Mouse (Mus musculus) heart, embryonic 10.5 days (tissue): ENCODE data around the gene Fhad1. TPM values are rescaled to one million over a fixed set of nuclear protein-coding genes. Genes with fewer than 3 reads are reported as not detected.

ENCODE experiments used
- DNase-seq: peaks from one replicate; pipeline ENCODE4 v3.0.0-alpha.2; 2017; ENCODE audit warnings: low spot score
- H3K27ac ChIP-seq: fragments of 300-500 bp; sonication (generic); 2 replicates; pipeline ENCODE4 v1.5.1; 2016; ENCODE audit warnings: mild to moderate bottlenecking
- H3K27me3 ChIP-seq: fragments of 300-500 bp; sonication (generic); 2 replicates; pipeline ENCODE4 v1.6.1; 2016; ENCODE audit warnings: mild to moderate bottlenecking; ENCODE audit not compliant: poor library complexity, insufficient read depth, severe bottlenecking
- H3K36me3 ChIP-seq: fragments of 300-500 bp; sonication (generic); 2 replicates; pipeline ENCODE4 v1.6.1; 2016; ENCODE audit warnings: mild to moderate bottlenecking, moderate library complexity
- H3K4me1 ChIP-seq: fragments of 300-500 bp; sonication (generic); 2 replicates; pipeline ENCODE4 v1.6.1; 2016; ENCODE audit warnings: mild to moderate bottlenecking
- H3K4me3 ChIP-seq: fragments of 300-500 bp; sonication (generic); 2 replicates; pipeline ENCODE4 v1.5.1; 2016; ENCODE audit warnings: mild to moderate bottlenecking, moderate library complexity
- H3K9me3 ChIP-seq: fragments of 300-500 bp; sonication (generic); 2 replicates; pipeline ENCODE4 v1.6.1; 2016; ENCODE audit warnings: mild to moderate bottlenecking, moderate library complexity
- WGBS: fragments of 180-500 bp; shearing (Covaris S2); methylation state at CpG from one replicate; pipeline ENCODE4 v1.1.7; 2016; 5-methylcytosine and 5-hydroxymethylcytosine counted together
- polyA plus RNA-seq: library from polyadenylated mRNA; unstranded; fragments of >200 nt; fragmentation: Nextera tagmentation; extraction: Ambion mirVana; gene quantifications from 2 replicates; pipeline ENCODE4 v1.2.1, GENCODE M21; 2016

The Fhad1 gene
- polyA plus RNA-seq, 1 experiment from 2014 or later = 3.4 TPM

DNA sequence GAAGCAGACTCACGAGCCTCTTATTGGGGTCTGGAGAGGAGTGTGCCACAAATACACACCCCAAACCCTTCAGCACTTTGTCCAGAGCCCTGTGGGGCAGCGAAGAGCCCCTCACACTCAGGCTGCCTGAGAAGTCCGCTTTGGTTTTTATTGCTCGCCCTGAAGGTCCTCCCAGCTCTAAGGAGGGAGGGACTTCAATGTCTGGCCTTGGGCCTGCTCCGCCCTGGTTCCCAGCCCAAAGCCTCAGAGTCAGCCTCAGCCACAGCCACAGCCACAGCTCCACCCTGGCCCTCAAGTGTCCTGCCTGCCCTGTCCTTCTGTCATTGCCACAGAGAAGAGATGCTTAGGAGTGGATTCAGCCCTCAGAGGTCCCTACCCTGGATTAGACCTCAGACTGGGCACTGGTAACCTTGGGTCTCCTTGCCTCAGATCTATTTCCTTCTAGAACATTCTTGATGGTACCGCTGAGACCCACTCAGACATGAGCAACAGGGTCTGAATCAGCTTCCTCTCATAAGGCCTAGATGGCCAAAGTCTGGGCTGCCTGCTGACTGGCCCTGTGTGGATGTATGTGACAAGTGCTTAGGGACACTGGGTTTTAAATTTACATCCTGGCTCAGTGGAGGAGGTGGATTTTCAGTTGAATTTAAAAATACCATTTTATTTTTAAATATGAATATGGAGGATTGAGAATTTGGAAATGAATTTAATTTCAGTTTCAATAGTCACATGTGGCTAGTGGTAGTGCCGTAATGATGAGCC lies 56.1 kb downstream of the Fhad1 start:
- 59% methylated on average over 7 of the region's 7 CpGs for WGBS
- peaks cover 5% of the 10 kb centered on the region; the same call in 1 of the 2 replicates for H3K36me3 ChIP-seq
- H3K4me3 ChIP-seq = no peak overlapping the region
- no peak for DNase-seq
- peak overlapping the region; percentile 59 for H3K27ac ChIP-seq
- no peaks in the 10 kb centered on the region for H3K27me3 ChIP-seq
- H3K4me1 ChIP-seq = peaks cover 43% of the 10 kb centered on the region
- H3K9me3 ChIP-seq = 0 out of 2 replicates have a peak, but pooled peaks cover 4% of the 10 kb centered on the region

DNA sequence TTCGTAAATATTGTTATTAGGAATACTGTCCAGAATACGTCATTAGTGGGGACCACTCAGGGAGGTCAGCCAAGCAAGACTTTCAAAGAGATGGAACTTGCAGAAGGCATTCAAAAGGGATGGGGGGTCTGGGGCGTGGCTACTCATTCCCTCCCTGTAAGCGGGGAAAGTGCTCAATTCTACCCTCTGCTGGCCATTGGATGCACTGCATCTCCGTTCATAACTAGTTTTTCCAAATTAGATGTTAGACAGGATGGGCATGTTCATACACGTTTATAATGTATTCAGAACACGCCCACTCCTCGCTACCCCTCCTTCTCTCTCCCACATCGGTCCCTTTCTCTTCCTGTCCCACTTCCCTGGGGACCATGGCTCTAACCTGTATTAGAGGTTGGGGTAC lies 56.7 kb downstream of the Fhad1 start:
- H3K27ac ChIP-seq = peak overlapping the region; percentile 59
- peaks cover 44% of the 10 kb centered on the region for H3K4me1 ChIP-seq
- peaks cover 5% of the 10 kb centered on the region; the same call in 1 of the 2 replicates for H3K36me3 ChIP-seq
- H3K9me3 ChIP-seq = 0 out of 2 replicates have a peak, but pooled peaks cover 4% of the 10 kb centered on the region
- no peak for DNase-seq
- 9% methylated on average over 9 of the region's 9 CpGs for WGBS
- H3K27me3 ChIP-seq = no peaks in the 10 kb centered on the region
- H3K4me3 ChIP-seq = no peak overlapping the region

DNA sequence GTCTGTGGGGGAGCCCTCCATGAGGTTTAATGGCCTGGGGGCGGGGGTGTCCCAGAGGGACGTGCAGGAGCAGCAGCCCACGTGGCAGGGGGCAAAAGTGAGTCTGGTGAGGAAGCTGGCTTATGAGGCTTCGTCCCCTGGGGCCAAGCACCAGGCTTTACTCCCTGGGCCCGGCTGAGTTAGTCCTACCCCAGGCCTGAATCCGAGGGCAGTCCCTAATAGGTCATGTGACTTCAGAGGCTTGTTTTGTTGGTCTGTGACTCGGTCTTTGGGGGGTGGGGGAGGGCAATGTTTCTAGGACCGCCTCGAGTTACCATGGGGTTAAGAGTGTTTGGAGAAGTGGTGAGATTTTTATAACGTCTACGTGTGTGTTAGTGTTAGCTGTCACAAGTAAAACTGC lies 57.1 kb downstream of the Fhad1 start:
- Histone ChIP-seq H3K4me3 (no peak overlapping the region), H3K27me3 (no peaks in the 10 kb centered on the region), H3K4me1 (peaks cover 44% of the 10 kb centered on the region), H3K36me3 (peaks cover 5% of the 10 kb centered on the region; the same call in 1 of the 2 replicates), H3K9me3 (0 out of 2 replicates have a peak, but pooled peaks cover 4% of the 10 kb centered on the region), H3K27ac (peak overlapping the region; percentile 36; the same call in 1 of the 2 replicates)
- 49% methylated on average over 11 of the region's 11 CpGs for WGBS
- no peak for DNase-seq

- 0 out of 2 replicates have a peak, but pooled peaks cover 4% of the 10 kb centered on the region for H3K9me3 ChIP-seq
- no peaks in the 10 kb centered on the region for H3K27me3 ChIP-seq
- peak overlapping the region; percentile 36; the same call in 1 of the 2 replicates for H3K27ac ChIP-seq
- 89% methylated on average over 5 of the region's 5 CpGs for WGBS
- DNase-seq = no peak
- no peak overlapping the region for H3K4me3 ChIP-seq
- H3K36me3 ChIP-seq = peaks cover 5% of the 10 kb centered on the region; the same call in 1 of the 2 replicates
- H3K4me1 ChIP-seq = peaks cover 51% of the 10 kb centered on the region
Observed at GRCm38 (mm10) chr4:141956931-141957330, 58.0 kb downstream of the Fhad1 start.

DNA sequence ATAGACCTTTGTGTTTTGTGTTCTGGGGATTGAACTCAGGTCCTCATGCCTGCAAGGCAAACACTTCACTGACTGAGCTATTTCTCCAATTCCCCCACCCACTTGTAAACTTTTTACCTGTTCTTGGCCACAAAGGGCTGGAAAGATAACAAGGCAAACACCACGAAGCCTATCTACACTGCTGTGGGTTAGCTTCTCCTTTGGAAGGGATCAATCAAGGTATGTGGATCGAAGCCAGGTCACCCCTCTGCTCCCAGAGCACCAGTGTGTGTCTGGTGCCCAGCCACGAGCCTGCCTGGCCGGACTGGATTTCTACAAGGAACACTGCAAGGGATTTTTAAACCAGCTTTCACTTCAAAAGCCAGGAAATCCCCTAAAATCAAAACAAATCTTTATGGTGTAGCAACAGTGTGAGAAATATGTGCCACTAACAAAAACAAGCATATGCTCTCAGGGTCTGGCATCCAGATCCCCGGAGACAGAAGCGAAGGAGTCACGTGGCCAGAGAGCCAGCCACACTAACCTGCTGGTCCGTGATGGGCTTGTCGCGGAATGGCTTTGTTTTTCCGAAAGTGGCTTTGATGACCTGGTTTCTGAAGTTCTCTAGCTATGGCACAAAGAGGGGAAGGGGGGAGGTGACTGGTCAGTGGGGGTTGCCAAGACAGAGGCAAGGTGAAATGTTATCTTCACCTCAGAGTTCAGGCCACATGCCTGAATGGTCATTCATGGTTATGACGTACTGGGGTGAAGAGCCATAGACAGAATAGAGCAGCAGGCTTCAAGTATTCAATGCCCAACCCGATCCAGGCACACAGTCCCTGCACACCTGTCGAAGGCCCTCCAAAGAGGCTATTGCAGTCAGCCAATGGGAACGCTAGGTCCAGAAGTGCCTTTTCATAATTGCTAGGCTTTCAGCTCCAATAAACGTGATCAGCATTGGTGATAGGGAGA lies 59.8 kb downstream of the Fhad1 start:
- WGBS = 68% methylated on average over 16 of the region's 16 CpGs
- Histone ChIP-seq H3K4me1 (peaks cover 59% of the 10 kb centered on the region), H3K27ac (no peak overlapping the region), H3K27me3 (no peaks in the 10 kb centered on the region), H3K4me3 (no peak overlapping the region), H3K36me3 (no peaks in the 10 kb centered on the region), H3K9me3 (no peaks in the 10 kb centered on the region)
- no peak for DNase-seq

- Histone ChIP-seq H3K9me3 (no peaks in the 10 kb centered on the region), H3K4me3 (no peak overlapping the region), H3K4me1 (peaks cover 58% of the 10 kb centered on the region), H3K36me3 (no peaks in the 10 kb centered on the region), H3K27ac (peak overlapping the region; percentile 85), H3K27me3 (no peaks in the 10 kb centered on the region)
- 36% methylated on average over 6 of the region's 6 CpGs for WGBS
- DNase-seq = no peak
Observed at GRCm38 (mm10) chr4:141953859-141954258, 61.0 kb downstream of the Fhad1 start.

DNA sequence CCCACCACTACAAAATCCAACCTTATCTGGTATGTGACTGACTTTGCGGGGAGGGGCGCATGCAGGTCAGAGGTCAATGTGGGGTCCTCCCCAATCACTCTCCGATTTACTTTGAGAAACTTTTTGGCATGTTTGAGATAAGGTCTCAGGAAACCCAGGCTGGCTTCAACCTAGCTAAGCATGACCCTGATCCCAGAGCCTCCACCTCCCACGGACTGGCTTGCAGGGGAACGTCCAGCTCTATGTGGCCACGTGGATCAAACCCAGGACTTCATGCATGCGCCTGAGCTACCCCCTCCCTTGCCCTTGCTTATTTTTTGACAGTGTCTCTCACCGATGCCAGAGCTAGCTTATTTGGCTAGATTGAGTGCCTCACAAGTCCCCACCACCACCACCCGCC lies 61.6 kb downstream of the Fhad1 start:
- no peaks in the 10 kb centered on the region for H3K36me3 ChIP-seq
- H3K4me3 ChIP-seq = no peak overlapping the region
- peaks cover 53% of the 10 kb centered on the region for H3K4me1 ChIP-seq
- WGBS = 37% methylated on average over 9 of the region's 9 CpGs
- 0 out of 2 replicates have a peak, but pooled peaks cover 3% of the 10 kb centered on the region for H3K9me3 ChIP-seq
- peak overlapping the region; percentile 85 for H3K27ac ChIP-seq
- no peaks in the 10 kb centered on the region for H3K27me3 ChIP-seq
- DNase-seq = no peak

- Histone ChIP-seq H3K4me1 (peaks cover 50% of the 10 kb centered on the region), H3K9me3 (0 out of 2 replicates have a peak, but pooled peaks cover 3% of the 10 kb centered on the region), H3K27me3 (no peaks in the 10 kb centered on the region), H3K36me3 (no peaks in the 10 kb centered on the region), H3K4me3 (no peak overlapping the region), H3K27ac (peak overlapping the region; percentile 85)
- DNase-seq = no peak
- WGBS = 54% methylated on average over 5 of the region's 5 CpGs
Observed at GRCm38 (mm10) chr4:141952824-141953223, 62.1 kb downstream of the Fhad1 start.

DNA sequence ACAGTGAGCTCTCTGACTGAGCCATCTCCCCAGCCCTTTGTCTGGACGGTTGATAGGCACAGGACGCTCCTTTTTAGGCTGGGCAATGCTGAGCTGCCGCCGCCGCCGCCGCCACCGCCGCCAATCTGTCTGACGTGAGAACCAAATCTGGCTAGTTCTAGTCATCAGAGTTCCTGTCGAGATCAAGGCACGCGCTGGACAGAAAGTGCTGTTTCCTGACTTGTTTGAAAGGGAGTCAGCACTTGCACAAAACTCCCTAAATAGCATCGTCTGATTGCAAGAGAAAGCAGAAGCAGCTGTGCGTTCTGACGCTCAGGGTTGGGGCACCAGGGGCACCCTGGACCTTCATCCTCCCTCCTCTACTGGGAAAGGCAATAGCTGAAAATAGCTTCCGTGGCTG lies 62.8 kb downstream of the Fhad1 start:
- peak overlapping the region; percentile 16; the same call in 1 of the 2 replicates for H3K4me3 ChIP-seq
- 0 out of 2 replicates have a peak, but pooled peaks cover 3% of the 10 kb centered on the region for H3K9me3 ChIP-seq
- 27% methylated on average over 17 of the region's 17 CpGs for WGBS
- no peaks in the 10 kb centered on the region for H3K27me3 ChIP-seq
- no peaks in the 10 kb centered on the region for H3K36me3 ChIP-seq
- H3K4me1 ChIP-seq = peaks cover 48% of the 10 kb centered on the region
- peak; percentile 84 for DNase-seq
- peak overlapping the region; percentile 85 for H3K27ac ChIP-seq

- no peak for DNase-seq
- H3K4me3 ChIP-seq = no peak overlapping the region
- peaks cover 36% of the 10 kb centered on the region for H3K4me1 ChIP-seq
- H3K27me3 ChIP-seq = no peaks in the 10 kb centered on the region
- WGBS = 76% methylated on average over 13 of the region's 13 CpGs
- H3K36me3 ChIP-seq = 0 out of 2 replicates have a peak, but pooled peaks cover 1% of the 10 kb centered on the region
- H3K27ac ChIP-seq = no peak overlapping the region
- 0 out of 2 replicates have a peak, but pooled peaks cover 3% of the 10 kb centered on the region for H3K9me3 ChIP-seq
Observed at GRCm38 (mm10) chr4:141949436-141949835, 65.4 kb downstream of the Fhad1 start.

DNA sequence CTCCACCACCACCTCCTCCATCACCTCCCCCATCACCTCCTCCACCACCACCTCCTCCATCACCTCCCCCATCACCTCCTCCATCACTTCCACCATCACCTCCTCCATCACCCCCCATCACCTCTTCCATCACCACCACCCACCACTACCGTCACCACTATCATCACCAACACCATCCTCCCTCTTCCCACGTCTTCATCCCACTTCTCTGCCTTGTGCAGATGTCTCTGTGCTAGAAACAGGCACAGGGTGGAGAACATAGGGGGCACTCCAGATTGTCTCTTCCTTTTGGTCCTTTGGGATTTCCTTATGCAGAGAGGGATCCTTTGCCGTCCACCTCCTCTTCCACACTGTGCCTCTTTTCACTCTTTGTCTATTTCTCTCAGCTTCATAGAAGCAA lies 66.1 kb downstream of the Fhad1 start:
- no peaks in the 10 kb centered on the region for H3K27me3 ChIP-seq
- 82% methylated on average over 3 of the region's 3 CpGs for WGBS
- H3K4me1 ChIP-seq = peaks cover 30% of the 10 kb centered on the region
- H3K36me3 ChIP-seq = peaks cover 5% of the 10 kb centered on the region; the same call in 1 of the 2 replicates
- DNase-seq = no peak
- no peak overlapping the region for H3K4me3 ChIP-seq
- peaks cover 6% of the 10 kb centered on the region for H3K9me3 ChIP-seq
- no peak overlapping the region for H3K27ac ChIP-seq

GRCm38 (mm10) chr4:141942403-141942802 lies 72.5 kb downstream of the Fhad1 start:
- Histone ChIP-seq H3K36me3 (peaks cover 5% of the 10 kb centered on the region; the same call in 1 of the 2 replicates), H3K27ac (peak overlapping the region; percentile 56), H3K4me1 (peaks cover 32% of the 10 kb centered on the region), H3K9me3 (peaks cover 3% of the 10 kb centered on the region), H3K4me3 (peak overlapping the region; percentile 35), H3K27me3 (no peaks in the 10 kb centered on the region; the same call in 1 of the 2 replicates)
- WGBS = 17% methylated on average over 11 of the region's 11 CpGs
- no peak for DNase-seq
